Comparison of ENCODE assay signal across 10 mouse cellular contexts in genomic region chr5:63649533-63650464, GRCm38 (mm10). TPM values are rescaled to one million over a fixed set of nuclear protein-coding genes. Genes with fewer than 3 reads are reported as not detected.
DNase-seq lines count a peak whose midpoint lies in the region; ATAC-seq and TF ChIP-seq lines count a peak whose summit lies in the region.
"Had no signal": no experiment of that assay in that cellular context is flagged by ENCODE, and none has a peak within 500 bp of the region (broad histone marks: within the 10 kb centered on the region; RNA-seq: fewer than 3 reads in every experiment).

No protein-coding gene starts in this region.

- peak overlapping the region; percentile 77 for H3K4me2 ChIP-seq in heart, embryonic 15.5 days
- peak overlapping the region; percentile 94 for H3K4me2 ChIP-seq in intestine, embryonic 15.5 days (replicated peaks)
- H3K4me2 ChIP-seq in limb, embryonic 14.5 days (replicated peaks; ENCODE audit: low read depth, low read length, severe bottlenecking), result peak overlapping the region; percentile 83

- H3K9me3 ChIP-seq in heart, embryonic 15.5 days (replicated peaks), result no peaks in the 10 kb centered on the region
- no peaks in the 10 kb centered on the region for H3K9me3 ChIP-seq in intestine, embryonic 15.5 days
- H3K9me3 ChIP-seq in limb, embryonic 14.5 days (ENCODE audit: control insufficient read depth, low read length), result no peaks in the 10 kb centered on the region

- no peak overlapping the region for H3K27ac ChIP-seq in heart, embryonic 15.5 days
- H3K27ac ChIP-seq in intestine, embryonic 15.5 days, result no peak overlapping the region
- H3K27ac ChIP-seq in limb, embryonic 14.5 days (replicated peaks; ENCODE audit: low read depth, low read length), result no peak overlapping the region
- H3K27ac ChIP-seq in thymus, adult 2 months (ENCODE audit: control insufficient read depth, insufficient read depth, low read length), result no peak overlapping the region

- no peak for TF ChIP-seq CTCF in thymus, adult 2 months (IDR thresholded peaks at IDR 0.05; ENCODE audit: borderline replicate concordance, control insufficient read depth, extremely low read depth, insufficient read depth, low read length, poor library complexity)

- under 1% methylated on average over 83 of the region's 83 CpGs for whole genome bisulfite sequencing in heart, embryonic 15.5 days
- WGBS in intestine, embryonic 15.5 days, result under 1% methylated on average over 82 of the region's 83 CpGs
- WGBS in limb, embryonic 14.5 days, result under 1% methylated on average over 62 of the region's 83 CpGs
- WGBS in thymus, adult 2 months, result 7% methylated on average over 83 of the region's 83 CpGs

- ATAC-seq in heart, embryonic 15.5 days (replicated peaks; ENCODE audit: insufficient number of reproducible peaks, insufficient read depth, low FRiP score, low read depth), result no peak
- ATAC-seq in intestine, embryonic 15.5 days, result peak; percentile 55
- no peak for ATAC-seq in limb, embryonic 14.5 days (ENCODE audit: low FRiP score, low read depth)

- DNase-seq in heart, postnatal 14 days, result no peak
- DNase-seq in embryo, embryonic 9.5 days (ENCODE audit: extremely low spot score), result peak; percentile 45
- no peak for DNase-seq in limb, embryonic 14.5 days (ENCODE audit: low spot score)
- peak; percentile 49 to 50 for DNase-seq in right cerebral cortex, adult 2 months (ENCODE audit: low spot score in 2 of 2)
- no peak for DNase-seq in adrenal gland, adult 8-10 months
- no peak for DNase-seq in thymus, adult 2 months

- no peaks in the 10 kb centered on the region for H3K36me3 ChIP-seq in heart, embryonic 15.5 days
- no peaks in the 10 kb centered on the region for H3K36me3 ChIP-seq in intestine, embryonic 15.5 days
- no peaks in the 10 kb centered on the region for H3K36me3 ChIP-seq in limb, embryonic 14.5 days (ENCODE audit: control insufficient read depth, insufficient read depth, low read length)
- H3K36me3 ChIP-seq in thymus, adult 2 months (ENCODE audit: control insufficient read depth, insufficient read depth, low read length), result no peaks in the 10 kb centered on the region

- TF ChIP-seq POLR2A in limb, embryonic 14.5 days (IDR thresholded peaks at IDR 0.05; ENCODE audit: borderline replicate concordance, extremely low read depth, insufficient read depth, insufficient read length), result no peak
- no peak for TF ChIP-seq POLR2A in thymus, adult 2 months (IDR thresholded peaks at IDR 0.05; ENCODE audit: control insufficient read depth, extremely low read depth, insufficient read depth, low read length, poor library complexity)

- H3K9ac ChIP-seq in heart, embryonic 15.5 days, result no peak overlapping the region
- peak overlapping the region; percentile 26; the same call in 1 of the 2 replicates for H3K9ac ChIP-seq in intestine, embryonic 15.5 days
- peak overlapping the region; percentile 44 for H3K9ac ChIP-seq in limb, embryonic 14.5 days (ENCODE audit: low read depth, low read length, severe bottlenecking)

- H3K4me1 ChIP-seq in heart, embryonic 15.5 days (replicated peaks), result peaks cover 14% of the 10 kb centered on the region
- peaks cover 5% of the 10 kb centered on the region; the same call in 1 of the 2 replicates for H3K4me1 ChIP-seq in intestine, embryonic 15.5 days (replicated peaks)
- H3K4me1 ChIP-seq in limb, embryonic 14.5 days (ENCODE audit: control insufficient read depth, insufficient read depth, low read length), result peaks cover 6% of the 10 kb centered on the region; the same call in 1 of the 2 replicates
- H3K4me1 ChIP-seq in thymus, adult 2 months (replicated peaks; ENCODE audit: control insufficient read depth, insufficient read depth, low read length), result no peaks in the 10 kb centered on the region

- intact Hi-C loops in heart, postnatal 14 days (cut with DNase I), result no loop called here

- H3K4me3 ChIP-seq in heart, embryonic 15.5 days, result peak overlapping the region; percentile 43
- H3K4me3 ChIP-seq in intestine, embryonic 15.5 days (replicated peaks), result peak overlapping the region; percentile 43
- peak overlapping the region; percentile 43 for H3K4me3 ChIP-seq in limb, embryonic 14.5 days (replicated peaks; ENCODE audit: low read length)
- no peak overlapping the region for H3K4me3 ChIP-seq in thymus, adult 2 months (ENCODE audit: control insufficient read depth, insufficient read depth, low read length)

- peaks cover 56% of the 10 kb centered on the region for H3K27me3 ChIP-seq in heart, embryonic 15.5 days
- H3K27me3 ChIP-seq in intestine, embryonic 15.5 days (replicated peaks), result peaks cover 29% of the 10 kb centered on the region
- peaks cover 36% of the 10 kb centered on the region for H3K27me3 ChIP-seq in limb, embryonic 14.5 days (ENCODE audit: control insufficient read depth, insufficient read depth, low read length)
- H3K27me3 ChIP-seq in thymus, adult 2 months (ENCODE audit: control insufficient read depth, insufficient read depth, low read length), result peaks cover 6% of the 10 kb centered on the region; the same call in 1 of the 2 replicates

RNA-seq across cellular contexts. Expression of gene Nwd2, which starts 0.9 kb away (rescaled TPM):
- polyA plus RNA-seq in heart, embryonic 15.5 days (2015; fragmentation: Nextera tagmentation; extraction: Ambion mirVana), result 0.14 TPM in 1 of 2 replicates, not detected in the other
- total RNA-seq in heart, postnatal 14 days (2021), result not detected
- polyA plus RNA-seq in intestine, embryonic 15.5 days (2015; fragmentation: Nextera tagmentation; extraction: Ambion mirVana), result 0.18 and 0.30 TPM in 2 replicates
- polyA plus RNA-seq in limb, embryonic 14.5 days (2012; rRNA removed), result 0.35 and 0.54 TPM in 2 replicates
- polyA plus RNA-seq in limb, embryonic 14.5 days (2014; fragmentation: Nextera tagmentation; extraction: Ambion mirVana), result 0.34 and 0.53 TPM in 2 replicates
- under 1 TPM in 1 of 4 experiments, not detected in 3; 0.03 TPM for total RNA-seq in adrenal gland, adult 8-10 months (2022)
- polyA plus RNA-seq in thymus, adult 2 months (2012; rRNA removed), result 0.08 and 0.11 TPM in 2 replicates
- total RNA-seq: hematopoietic stem cell, adult 5-6 weeks had no signal
- polyA plus RNA-seq: spleen, adult 2 months had no signal

Comparison
In these comparisons a context has a peak if more than half of its experiments do, and no peak if none do; other contexts are left out.
1. DNase-seq: peak in embryo, embryonic 9.5 days (single experiment) and right cerebral cortex, adult 2 months (2 of 2); none in heart, postnatal 14 days (0 of 2), limb, embryonic 14.5 days (single experiment), adrenal gland, adult 8-10 months (single experiment) and thymus, adult 2 months (single experiment).
2. Peak in every context shown above with its lines, with median percentiles within 50 percentile points of each other: H3K4me2 ChIP-seq.